Mouse (Mus musculus): ENCODE results near the gene Cdk2ap2. TPM values are rescaled to one million over a fixed set of nuclear protein-coding genes. Genes with fewer than 3 reads are reported as not detected.

The Cdk2ap2 gene
- total RNA-seq, 2 experiments from 2014 or later: 17.8 to 23.4 TPM

- no peak for DNase-seq
These were observed 42.5 kb downstream of the Cdk2ap2 start, which contains the start of gene Gpr152 for GRCm38 (mm10) chr19:4139446-4139845. Gpr152 (plus strand) TSS chr19:4139787.

- no peak for DNase-seq
These were observed 43.2 kb downstream of the Cdk2ap2 start for GRCm38 (mm10) chr19:4140147-4140546.

- no peak for DNase-seq
These were observed 45.6 kb downstream of the Cdk2ap2 start for GRCm38 (mm10) chr19:4142416-4143173.

GRCm38 (mm10) chr19:4143759-4144268, 46.8 kb downstream of the Cdk2ap2 start, which contains the start of gene Cabp4:
Cabp4 (minus strand) TSS chr19:4144033.
- DNase-seq: no peak

GRCm38 (mm10) chr19:4144550-4145498, 47.8 kb downstream of the Cdk2ap2 start:
- no peak for DNase-seq

GRCm38 (mm10) chr19:4145936-4146335, 49.0 kb downstream of the Cdk2ap2 start:
- DNase-seq: no peak

GRCm38 (mm10) chr19:4146366-4147021, 49.5 kb downstream of the Cdk2ap2 start:
- no peak for DNase-seq

- no peak for DNase-seq
These were observed 50.0 kb downstream of the Cdk2ap2 start for GRCm38 (mm10) chr19:4147022-4147405.

- no peak for DNase-seq
These were observed 51.0 kb downstream of the Cdk2ap2 start for GRCm38 (mm10) chr19:4147782-4148490.

- DNase-seq: peak; percentile 98
These were observed 51.5 kb downstream of the Cdk2ap2 start, which contains the start of gene Coro1b for GRCm38 (mm10) chr19:4148491-4148806. Coro1b (plus strand) TSS chr19:4148619.

Other genes with a start within 250 kb of the Cdk2ap2 start
- 1 to 10 TPM; 1.8 to 2.3 TPM for gene Chka, start 245.4 kb upstream of the Cdk2ap2 start, total RNA-seq (2021)
- gene Tcirg1, start 190.0 kb upstream of the Cdk2ap2 start, total RNA-seq (2021): 1 to 10 TPM; 5.2 to 7.0 TPM
- 100 to 1,000 TPM; 260 to 277 TPM for gene Ndufs8, start 184.4 kb upstream of the Cdk2ap2 start, total RNA-seq (2021)
- gene Aldh3b1, start 167.4 kb upstream of the Cdk2ap2 start, total RNA-seq (2021): 1 to 10 TPM; 1.4 to 1.7 TPM
- gene Unc93b1, start 162.0 kb upstream of the Cdk2ap2 start, total RNA-seq (2021): 10 to 100 TPM in 1 of 2 experiments, 1 to 10 TPM in 1; 8.4 to 10.2 TPM
- not detected for gene Aldh3b3, start 138.5 kb upstream of the Cdk2ap2 start, total RNA-seq (2021)
- 1 to 10 TPM in 1 of 2 experiments, not detected in 1; 1.0 TPM for gene Aldh3b2, start 124.9 kb upstream of the Cdk2ap2 start, total RNA-seq (2021)
- gene Acy3, start 110.6 kb upstream of the Cdk2ap2 start, total RNA-seq (2021): 1 to 10 TPM; 1.7 to 2.7 TPM
- gene Tbx10, start 104.4 kb upstream of the Cdk2ap2 start, total RNA-seq (2021): not detected
- 10 to 100 TPM; 21.5 to 23.1 TPM for gene Nudt8, start 96.6 kb upstream of the Cdk2ap2 start, total RNA-seq (2021)
- gene Gm49405, start 96.6 kb upstream of the Cdk2ap2 start, total RNA-seq (2021): under 1 TPM; 0.31 to 0.35 TPM
- gene Doc2g, start 93.9 kb upstream of the Cdk2ap2 start, total RNA-seq (2021): under 1 TPM; 0.69 to 0.75 TPM
- 100 to 1,000 TPM; 412 to 474 TPM for gene Ndufv1, start 84.4 kb upstream of the Cdk2ap2 start, total RNA-seq (2021)
- 100 to 1,000 TPM; 344 to 356 TPM for gene Gstp1, start 59.2 kb upstream of the Cdk2ap2 start, total RNA-seq (2021)
- 100 to 1,000 TPM; 118 to 133 TPM for gene Gstp2, start 51.2 kb upstream of the Cdk2ap2 start, total RNA-seq (2021)
- gene Gstp3, start 37.6 kb upstream of the Cdk2ap2 start, total RNA-seq (2021): not detected
- not detected for gene Cabp2, start 15.6 kb upstream of the Cdk2ap2 start, total RNA-seq (2021)
- gene Pitpnm1, start 2.8 kb downstream of the Cdk2ap2 start, total RNA-seq (2021): 1 to 10 TPM; 2.8 to 5.7 TPM
- 10 to 100 TPM; 58.2 to 68.5 TPM for gene Aip, start 28.7 kb downstream of the Cdk2ap2 start, total RNA-seq (2021)
- not detected for gene Gpr152, start 42.6 kb downstream of the Cdk2ap2 start, total RNA-seq (2021)
- gene Cabp4, start 46.9 kb downstream of the Cdk2ap2 start, total RNA-seq (2021): not detected
- gene Coro1b, start 51.4 kb downstream of the Cdk2ap2 start, total RNA-seq (2021): 10 to 100 TPM; 15.9 to 24.1 TPM
- under 1 TPM in 1 of 2 experiments, not detected in 1; 0.35 TPM for gene Ptprcap, start 56.4 kb downstream of the Cdk2ap2 start, total RNA-seq (2021)
- gene Rps6kb2, start 66.2 kb downstream of the Cdk2ap2 start, total RNA-seq (2021): 10 to 100 TPM; 19.9 to 24.4 TPM
- gene Carns1, start 78.3 kb downstream of the Cdk2ap2 start, total RNA-seq (2021): 10 to 100 TPM; 17.7 to 20.0 TPM
- 1 to 10 TPM; 4.7 to 5.9 TPM for gene Tbc1d10c, start 94.1 kb downstream of the Cdk2ap2 start, total RNA-seq (2021)
- gene Ppp1ca, start 94.9 kb downstream of the Cdk2ap2 start, total RNA-seq (2021): 100 to 1,000 TPM; 206 to 208 TPM
- 1 to 10 TPM; 2.5 to 3.5 TPM for gene Rad9a, start 104.5 kb downstream of the Cdk2ap2 start, total RNA-seq (2021)
- gene Clcf1, start 117.1 kb downstream of the Cdk2ap2 start, total RNA-seq (2021): under 1 TPM; 0.28 to 0.59 TPM
- gene AC109138.7, start 117.2 kb downstream of the Cdk2ap2 start, total RNA-seq (2021): not detected
- 10 to 100 TPM; 13.0 to 21.1 TPM for gene Pold4, start 134.7 kb downstream of the Cdk2ap2 start, total RNA-seq (2021)
- gene Ssh3, start 172.0 kb downstream of the Cdk2ap2 start, total RNA-seq (2021): 1 to 10 TPM; 3.4 to 3.9 TPM
- under 1 TPM; 0.33 to 0.64 TPM for gene Ankrd13d, start 186.0 kb downstream of the Cdk2ap2 start, total RNA-seq (2021)
- gene Grk2, start 209.0 kb downstream of the Cdk2ap2 start, total RNA-seq (2021): 10 to 100 TPM; 39.2 to 47.9 TPM

Data from gastrocnemius, postnatal 25 days (tissue).